In the genomic region with DNA sequence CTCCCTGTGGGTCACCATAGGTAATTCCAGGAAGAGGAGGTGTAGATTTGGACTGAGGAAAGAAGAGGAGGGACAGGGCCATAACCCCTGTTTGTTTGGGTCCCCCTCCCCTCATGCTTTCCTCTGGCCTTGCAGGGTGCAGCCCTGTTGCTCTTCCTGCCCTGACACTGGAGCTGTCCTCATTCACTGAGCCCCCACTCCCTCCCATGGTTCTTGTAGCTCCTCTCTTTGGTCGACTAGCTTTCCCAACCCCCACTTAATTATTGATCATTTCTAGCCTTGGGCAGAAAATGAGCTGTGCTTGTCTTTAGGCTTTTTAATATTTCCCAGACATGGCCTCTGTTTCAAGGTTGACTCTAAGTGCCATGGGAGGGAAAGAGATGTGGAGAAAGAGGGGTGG, we compare ENCODE assay signal across 1 mouse cellular context.
TF ChIP-seq lines count a peak whose summit lies in the region.

No protein-coding gene starts in this region.

TF ChIP-seq in MEL, 35 proteins besides CTCF, POLR2A, EP300 and RAD21 (continued from another document):
- no peak for TF ChIP-seq POLR2AphosphoS5 (IDR thresholded peaks at IDR 0.05; ENCODE audit: borderline replicate concordance, low read depth, low read length)
- TF ChIP-seq MAZ (IDR thresholded peaks at IDR 0.05; ENCODE audit: low read depth, low read length): no peak
- no peak for TF ChIP-seq NRF1 (IDR thresholded peaks at IDR 0.05; ENCODE audit: insufficient read depth, low read depth, low read length, poor library complexity, severe bottlenecking)
